Mouse (Mus musculus): ENCODE data around the gene Kcnk18. TPM values are rescaled to one million over a fixed set of nuclear protein-coding genes. Genes with fewer than 3 reads are reported as not detected.

Gene Kcnk18
- polyA plus RNA-seq, 1 experiment from 2014 or later: not detected

- Histone ChIP-seq H3K36me3 (no peaks in the 10 kb centered on the region), H3K4me1 (replicated peaks) (no peaks in the 10 kb centered on the region), H3K4me3 (replicated peaks) (no peak overlapping the region), H3K27me3 (no peaks in the 10 kb centered on the region), H3K9ac (replicated peaks) (no peak overlapping the region), H3K4me2 (no peak overlapping the region), H3K27ac (no peak overlapping the region), H3K9me3 (no peaks in the 10 kb centered on the region)
- ATAC-seq (ENCODE audit: insufficient number of reproducible peaks, insufficient read depth, low FRiP score, low TSS enrichment, low read depth): no peak
- 67% methylated on average over 3 of the region's 3 CpGs for WGBS
These were observed 9.4 kb downstream of the Kcnk18 start for GRCm38 (mm10) chr19:59228376-59228775.

DNA sequence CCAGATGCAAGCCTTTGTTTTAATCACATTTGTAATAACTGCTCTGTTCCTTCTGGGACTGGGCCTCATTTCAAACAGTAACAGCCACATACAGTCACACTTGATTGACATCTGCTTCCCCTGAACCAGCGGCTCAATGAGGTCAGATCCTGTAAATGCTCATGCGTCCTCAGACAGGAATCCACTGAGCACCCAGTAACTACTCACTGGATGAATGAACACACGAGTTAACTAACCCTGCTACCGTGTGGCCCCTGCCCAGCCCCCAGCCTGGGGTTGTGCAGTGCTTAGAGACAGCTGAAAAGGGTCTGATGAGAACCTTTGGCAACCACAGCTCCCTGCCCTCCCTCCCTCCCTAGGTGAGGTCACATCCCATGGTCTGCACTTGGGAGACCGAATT, 13.8 kb downstream of the Kcnk18 start:
- no peak overlapping the region for H3K4me2 ChIP-seq

DNA sequence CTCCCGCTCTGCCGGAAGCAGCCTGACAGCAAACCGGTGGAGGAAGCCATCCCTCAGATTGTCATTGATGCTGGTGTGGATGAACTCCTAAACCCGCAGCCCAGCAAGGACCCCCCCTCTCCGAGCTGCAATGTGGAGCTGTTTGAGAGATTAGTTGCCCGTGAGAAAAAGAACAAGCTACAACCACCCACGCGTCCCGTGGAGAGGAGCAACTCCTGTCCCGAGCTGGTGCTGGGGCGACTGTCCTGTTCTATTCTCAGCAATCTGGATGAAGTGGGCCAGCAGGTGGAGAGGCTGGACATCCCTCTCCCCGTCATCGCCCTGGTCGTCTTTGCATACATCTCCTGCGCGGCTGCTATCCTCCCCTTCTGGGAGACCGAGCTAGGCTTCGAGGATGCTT, 16.0 kb downstream of the Kcnk18 start:
- H3K36me3 ChIP-seq: no peaks in the 10 kb centered on the region
- 90% methylated on average over 18 of the region's 18 CpGs for WGBS
- no peak overlapping the region for H3K4me3 ChIP-seq (replicated peaks)
- H3K9ac ChIP-seq (replicated peaks): no peak overlapping the region
- no peaks in the 10 kb centered on the region for H3K9me3 ChIP-seq
- H3K27me3 ChIP-seq: peaks cover 16% of the 10 kb centered on the region; the same call in 1 of the 2 replicates
- no peak for ATAC-seq (ENCODE audit: insufficient number of reproducible peaks, insufficient read depth, low FRiP score, low TSS enrichment, low read depth)
- no peaks in the 10 kb centered on the region for H3K4me1 ChIP-seq (replicated peaks)
- H3K27ac ChIP-seq: no peak overlapping the region
- H3K4me2 ChIP-seq: no peak overlapping the region

More for the DNA sequence above, 13.8 kb downstream of the Kcnk18 start:
- no peaks in the 10 kb centered on the region for H3K9me3 ChIP-seq
- ATAC-seq (ENCODE audit: insufficient number of reproducible peaks, insufficient read depth, low FRiP score, low TSS enrichment, low read depth): no peak
- no peak overlapping the region for H3K4me3 ChIP-seq (replicated peaks)
- H3K9ac ChIP-seq (replicated peaks): no peak overlapping the region
- H3K4me1 ChIP-seq (replicated peaks): no peaks in the 10 kb centered on the region
- no peak overlapping the region for H3K27ac ChIP-seq
- WGBS: 73% methylated on average over 5 of the region's 5 CpGs
- H3K27me3 ChIP-seq: 0 out of 2 replicates have a peak, but pooled peaks cover 6% of the 10 kb centered on the region
- no peaks in the 10 kb centered on the region for H3K36me3 ChIP-seq

DNA sequence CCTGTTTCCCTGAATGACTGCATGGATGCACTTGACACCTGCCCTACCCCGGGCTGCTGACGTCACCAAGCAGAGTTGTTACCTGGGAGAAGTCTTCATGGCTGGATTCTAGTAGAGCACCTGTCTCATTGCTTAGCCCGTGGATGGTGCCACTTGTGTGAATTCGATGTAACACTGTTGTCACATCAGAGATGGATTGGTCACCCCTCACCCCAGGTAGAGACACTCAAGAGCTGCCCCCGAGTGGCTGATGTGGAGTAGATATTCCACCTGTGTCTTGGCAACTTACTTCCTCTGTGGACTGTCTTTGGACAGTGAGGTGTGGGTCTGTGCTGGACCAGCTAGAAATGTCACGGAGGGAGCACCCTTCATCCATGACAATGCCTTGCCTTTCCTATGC, 17.0 kb downstream of the Kcnk18 start:
- H3K4me3 ChIP-seq (replicated peaks): no peak overlapping the region
- H3K27ac ChIP-seq: no peak overlapping the region
- no peaks in the 10 kb centered on the region for H3K36me3 ChIP-seq
- H3K9ac ChIP-seq (replicated peaks): no peak overlapping the region
- 82% methylated on average over 6 of the region's 6 CpGs for WGBS
- no peaks in the 10 kb centered on the region for H3K4me1 ChIP-seq (replicated peaks)
- no peak for ATAC-seq (ENCODE audit: insufficient number of reproducible peaks, insufficient read depth, low FRiP score, low TSS enrichment, low read depth)
- no peaks in the 10 kb centered on the region for H3K9me3 ChIP-seq
- peaks cover 16% of the 10 kb centered on the region; the same call in 1 of the 2 replicates for H3K27me3 ChIP-seq
- no peak overlapping the region for H3K4me2 ChIP-seq

DNA sequence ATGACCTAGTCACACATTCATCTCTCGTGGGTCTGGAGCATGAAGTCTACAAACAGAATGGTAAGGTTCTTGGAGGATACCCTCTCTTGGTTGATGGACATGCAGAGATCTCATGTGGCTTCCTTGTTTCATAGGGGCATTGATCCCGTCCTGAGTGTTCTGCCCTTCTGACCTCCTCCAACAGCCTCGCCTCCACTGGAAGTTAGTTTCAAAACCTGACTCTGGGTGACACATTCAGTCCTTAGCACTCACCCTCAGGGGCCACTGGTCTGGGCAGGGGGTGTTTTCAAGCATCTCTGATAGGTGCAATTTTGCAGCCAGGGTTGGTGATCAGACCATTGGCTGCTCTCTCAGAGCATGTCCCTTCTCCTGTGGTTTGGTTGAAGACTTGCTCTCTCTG, 19.6 kb downstream of the Kcnk18 start:
- Histone ChIP-seq H3K4me1 (replicated peaks) (no peaks in the 10 kb centered on the region), H3K4me2 (no peak overlapping the region), H3K9ac (replicated peaks) (no peak overlapping the region), H3K36me3 (no peaks in the 10 kb centered on the region), H3K27ac (no peak overlapping the region), H3K27me3 (peaks cover 16% of the 10 kb centered on the region; the same call in 1 of the 2 replicates), H3K4me3 (replicated peaks) (no peak overlapping the region), H3K9me3 (no peaks in the 10 kb centered on the region)
- 70% methylated on average over 3 of the region's 3 CpGs for WGBS
- ATAC-seq (ENCODE audit: insufficient number of reproducible peaks, insufficient read depth, low FRiP score, low TSS enrichment, low read depth): no peak

- H3K4me1 ChIP-seq (replicated peaks): no peaks in the 10 kb centered on the region
- WGBS: 23% methylated on average over 17 of the region's 17 CpGs
- ATAC-seq (ENCODE audit: insufficient number of reproducible peaks, insufficient read depth, low FRiP score, low TSS enrichment, low read depth): 0 out of 2 replicates have a peak, but pooled peaks have one; percentile 37
These were observed 20.3 kb downstream of the Kcnk18 start for GRCm38 (mm10) chr19:59239124-59239817.

DNA sequence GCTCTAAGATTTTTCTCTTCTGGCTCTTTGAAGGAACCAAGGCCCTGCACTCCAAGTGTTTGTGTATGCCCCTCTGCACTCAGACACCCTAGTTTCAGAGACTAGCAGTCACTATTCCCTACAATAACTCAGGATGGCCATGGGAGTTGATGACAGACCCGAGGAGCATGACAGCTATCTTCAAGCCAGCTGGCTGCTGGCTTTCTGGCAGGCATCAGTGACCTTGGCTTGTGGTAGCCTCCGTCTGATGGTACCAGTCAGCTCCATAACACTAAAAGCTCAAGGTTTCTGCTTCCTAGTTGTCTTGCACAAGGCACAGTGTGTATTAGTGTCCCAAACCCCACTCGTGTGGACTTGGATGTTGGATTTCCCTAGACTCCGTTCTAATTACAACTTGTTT, 23.0 kb downstream of the Kcnk18 start:
- Histone ChIP-seq H3K9me3 (no peaks in the 10 kb centered on the region), H3K36me3 (no peaks in the 10 kb centered on the region), H3K9ac (replicated peaks) (no peak overlapping the region), H3K27ac (no peak overlapping the region), H3K4me1 (replicated peaks) (no peaks in the 10 kb centered on the region), H3K4me2 (no peak overlapping the region), H3K4me3 (replicated peaks) (no peak overlapping the region), H3K27me3 (peaks cover 9% of the 10 kb centered on the region; the same call in 1 of the 2 replicates)
- WGBS: 83% methylated on average over 4 of the region's 4 CpGs
- no peak for ATAC-seq (ENCODE audit: insufficient number of reproducible peaks, insufficient read depth, low FRiP score, low TSS enrichment, low read depth)

More at GRCm38 (mm10) chr19:59239124-59239817, 20.3 kb downstream of the Kcnk18 start:
- Histone ChIP-seq H3K9ac (replicated peaks) (no peak overlapping the region), H3K9me3 (no peaks in the 10 kb centered on the region), H3K4me2 (no peak overlapping the region), H3K27ac (no peak overlapping the region), H3K4me3 (replicated peaks) (no peak overlapping the region), H3K36me3 (no peaks in the 10 kb centered on the region), H3K27me3 (peaks cover 16% of the 10 kb centered on the region; the same call in 1 of the 2 replicates)

- Histone ChIP-seq H3K27me3 (peaks cover 9% of the 10 kb centered on the region; the same call in 1 of the 2 replicates), H3K9ac (replicated peaks) (no peak overlapping the region), H3K36me3 (no peaks in the 10 kb centered on the region), H3K4me1 (replicated peaks) (no peaks in the 10 kb centered on the region), H3K9me3 (no peaks in the 10 kb centered on the region), H3K27ac (no peak overlapping the region), H3K4me3 (replicated peaks) (no peak overlapping the region), H3K4me2 (no peak overlapping the region)
- WGBS: 84% methylated on average over 2 of the region's 2 CpGs
- ATAC-seq (ENCODE audit: insufficient number of reproducible peaks, insufficient read depth, low FRiP score, low TSS enrichment, low read depth): no peak
These were observed 24.0 kb downstream of the Kcnk18 start for GRCm38 (mm10) chr19:59243057-59243456.

DNA sequence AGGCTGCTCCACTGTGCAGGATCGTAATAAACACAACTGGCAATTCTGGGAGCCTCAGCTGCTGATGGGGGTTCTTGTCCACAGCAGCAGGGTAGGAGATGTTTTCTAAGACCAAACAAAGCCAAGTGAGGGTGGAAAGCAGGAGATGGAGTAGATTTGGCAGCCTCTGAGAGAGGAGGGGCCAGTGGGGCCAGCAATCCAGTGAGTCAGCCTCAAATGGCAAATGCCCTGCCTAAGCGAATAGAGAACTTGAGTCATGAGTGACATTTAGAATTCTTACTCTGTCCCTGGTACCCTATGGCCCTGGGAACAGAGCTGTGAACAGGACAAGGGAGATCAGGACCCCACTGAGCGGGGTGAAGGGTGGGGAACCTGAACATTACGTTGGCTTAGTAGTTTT, 29.1 kb downstream of the Kcnk18 start:
- Histone ChIP-seq H3K27me3 (no peaks in the 10 kb centered on the region), H3K4me2 (no peak overlapping the region), H3K9me3 (no peaks in the 10 kb centered on the region), H3K4me1 (replicated peaks) (no peaks in the 10 kb centered on the region), H3K36me3 (no peaks in the 10 kb centered on the region), H3K4me3 (replicated peaks) (no peak overlapping the region), H3K9ac (replicated peaks) (no peak overlapping the region), H3K27ac (no peak overlapping the region)
- WGBS: 81% methylated on average over 4 of the region's 4 CpGs
- ATAC-seq (ENCODE audit: insufficient number of reproducible peaks, insufficient read depth, low FRiP score, low TSS enrichment, low read depth): no peak

- Histone ChIP-seq H3K4me3 (replicated peaks) (no peak overlapping the region), H3K9me3 (no peaks in the 10 kb centered on the region), H3K9ac (replicated peaks) (no peak overlapping the region), H3K4me2 (no peak overlapping the region), H3K27ac (no peak overlapping the region), H3K4me1 (replicated peaks) (no peaks in the 10 kb centered on the region), H3K27me3 (no peaks in the 10 kb centered on the region), H3K36me3 (no peaks in the 10 kb centered on the region)
- ATAC-seq (ENCODE audit: insufficient number of reproducible peaks, insufficient read depth, low FRiP score, low TSS enrichment, low read depth): no peak
- WGBS: 75% methylated on average over 11 of the region's 11 CpGs
These were observed 29.7 kb downstream of the Kcnk18 start for GRCm38 (mm10) chr19:59248553-59249286.

DNA sequence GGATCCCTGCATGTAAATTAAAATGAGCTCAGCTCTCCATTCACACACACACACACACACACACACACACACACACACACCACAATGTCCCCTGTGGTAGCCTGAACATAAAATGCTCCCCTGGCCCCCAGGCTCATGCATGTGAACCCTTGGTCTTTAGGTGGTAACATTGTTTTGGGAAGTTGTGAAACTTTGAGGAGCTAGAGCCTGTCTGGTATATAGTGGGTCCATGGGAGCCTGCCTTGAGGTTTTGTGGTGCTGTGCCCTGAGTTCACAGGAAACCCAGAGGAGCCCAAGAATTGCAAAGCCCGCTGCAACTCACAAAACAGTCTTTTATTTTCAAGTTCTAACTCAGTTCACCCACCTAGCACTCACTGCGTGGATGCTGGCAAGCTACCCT, 33.6 kb downstream of the Kcnk18 start:
- WGBS: 60% methylated on average over 2 of the region's 2 CpGs
- no peak overlapping the region for H3K9ac ChIP-seq (replicated peaks)
- ATAC-seq (ENCODE audit: insufficient number of reproducible peaks, insufficient read depth, low FRiP score, low TSS enrichment, low read depth): no peak
- H3K27me3 ChIP-seq: no peaks in the 10 kb centered on the region
- H3K4me1 ChIP-seq (replicated peaks): no peaks in the 10 kb centered on the region
- H3K36me3 ChIP-seq: no peaks in the 10 kb centered on the region
- H3K27ac ChIP-seq: no peak overlapping the region
- H3K9me3 ChIP-seq: no peaks in the 10 kb centered on the region
- no peak overlapping the region for H3K4me2 ChIP-seq
- no peak overlapping the region for H3K4me3 ChIP-seq (replicated peaks)
